Mouse (Mus musculus) MEL (cell line): ENCODE results near the gene Arhgap20. TPM values are rescaled to one million over a fixed set of nuclear protein-coding genes. Genes with fewer than 3 reads are reported as not detected.

Experiments
- DNase-seq: peaks from one replicate; pipeline ENCODE4 v3.0.0; 2011; ENCODE audit warnings: low read depth, low spot score
- H3K27ac ChIP-seq: 2 replicates; pipeline ENCODE4 v1.5.1; 2012; ENCODE audit warnings: low read depth, mild to moderate bottlenecking, control low read depth, low read length, moderate library complexity; ENCODE audit not compliant: control insufficient read depth
- H3K27me3 ChIP-seq, 2 experiments: fragments of 150-350 bp in 1 of 2; sonication (generic) in 1 of 2; 2 replicates each; pipeline ENCODE4 v1.6.1; 2012; ENCODE audit warnings: low read length in 2 of 2, mild to moderate bottlenecking in 2 of 2, improper control_type of control experiment in 1 of 2, moderate library complexity in 1 of 2; ENCODE audit not compliant: insufficient read depth in 2 of 2, control insufficient read depth in 1 of 2
- H3K36me3 ChIP-seq, 2 experiments: 2 replicates each; pipeline ENCODE4 v1.6.1; 2012 to 2014; ENCODE audit warnings: low read length in 2 of 2, improper control_type of control experiment in 1 of 2, inconsistent platforms in 1 of 2, mild to moderate bottlenecking in 1 of 2; ENCODE audit not compliant: insufficient read depth in 2 of 2, control insufficient read depth in 1 of 2
- H3K4me1 ChIP-seq, 2 experiments: fragments of 150-350 bp in 1 of 2; sonication (generic) in 1 of 2; 2 replicates each; pipeline ENCODE4 v1.6.1; 2012; ENCODE audit warnings: low read length in 2 of 2, improper control_type of control experiment in 1 of 2, mild to moderate bottlenecking in 1 of 2; ENCODE audit not compliant: insufficient read depth in 2 of 2, control insufficient read depth in 1 of 2
- H3K4me3 ChIP-seq, 2 experiments: fragments of 150-350 bp in 1 of 2; sonication (generic) in 1 of 2; 2 replicates each; pipeline ENCODE4 v1.5.1; 2012; ENCODE audit warnings: low read depth in 2 of 2, low read length in 2 of 2, mild to moderate bottlenecking in 2 of 2, moderate library complexity in 2 of 2, control low read depth in 1 of 2, improper control_type of control experiment in 1 of 2; ENCODE audit not compliant: control insufficient read depth in 1 of 2, insufficient read depth in 1 of 2
- H3K79me2 ChIP-seq: 2 replicates; pipeline ENCODE4 v1.6.1; 2012; ENCODE audit warnings: mild to moderate bottlenecking, low read length, moderate library complexity; ENCODE audit not compliant: control insufficient read depth, poor library complexity, insufficient read depth
- H3K9ac ChIP-seq: 2 replicates; pipeline ENCODE4 v1.6.1; 2012; ENCODE audit warnings: low read depth, mild to moderate bottlenecking, control low read depth, low read length, moderate library complexity; ENCODE audit not compliant: control insufficient read depth, poor library complexity, severe bottlenecking
- H3K9me3 ChIP-seq: fragments of 150-350 bp; sonication (generic); replicated peaks from 2 replicates; pipeline ENCODE4 v1.6.1; 2012; ENCODE audit warnings: mild to moderate bottlenecking, low read length, improper control_type of control experiment, moderate library complexity; ENCODE audit not compliant: insufficient read depth
- CHD2 ChIP-seq: IDR thresholded peaks from 2 replicates; pipeline ENCODE4 v1.6.1; 2011; ENCODE audit warnings: low read length, improper control_type of control experiment
- CTCF ChIP-seq, 3 experiments: IDR thresholded peaks in 2 of 3; conservative IDR thresholded peaks in 1 of 3; 2 replicates each; pipeline ENCODE4 v1.5.1; 2011 to 2012; ENCODE audit warnings: low read length in 3 of 3, low read depth in 2 of 3, mild to moderate bottlenecking in 2 of 3, improper control_type of control experiment in 1 of 3, inconsistent platforms in 1 of 3, mixed read lengths in 1 of 3, moderate library complexity in 1 of 3; ENCODE audit not compliant: control insufficient read depth in 1 of 3, insufficient read depth in 1 of 3, poor library complexity in 1 of 3, severe bottlenecking in 1 of 3
- E2F4 ChIP-seq: IDR thresholded peaks from 2 replicates; pipeline ENCODE4 v1.6.1; 2011; ENCODE audit warnings: low read depth, low read length, improper control_type of control experiment, borderline replicate concordance
- ELF1 ChIP-seq: IDR thresholded peaks from 2 replicates; pipeline ENCODE4 v1.6.1; 2014; ENCODE audit warnings: low read depth, mild to moderate bottlenecking, inconsistent platforms, low read length, improper control_type of control experiment, moderate library complexity
- EP300 ChIP-seq, 2 experiments: IDR thresholded peaks; 2 replicates each; pipeline ENCODE4 v1.6.1; 2011; ENCODE audit warnings: improper control_type of control experiment in 2 of 2, low read length in 2 of 2, low read depth in 1 of 2, mild to moderate bottlenecking in 1 of 2
- GATA1 ChIP-seq: IDR thresholded peaks from 2 replicates; pipeline ENCODE4 v1.6.1; 2011; ENCODE audit warnings: low read depth, low read length, improper control_type of control experiment
- JUND ChIP-seq: IDR thresholded peaks from 2 replicates; pipeline ENCODE4 v1.6.1; 2011; ENCODE audit warnings: low read depth, mild to moderate bottlenecking, improper control_type of control experiment, low read length
- MEF2A ChIP-seq: IDR thresholded peaks from 2 replicates; pipeline ENCODE4 v1.6.1; 2014; ENCODE audit warnings: low read depth, mild to moderate bottlenecking, inconsistent platforms, low read length, improper control_type of control experiment; ENCODE audit not compliant: poor library complexity, insufficient replicate concordance, severe bottlenecking; ENCODE audit errors: extremely low read depth
- NELFE ChIP-seq: IDR thresholded peaks from 2 replicates; pipeline ENCODE4 v1.6.1; 2011; ENCODE audit warnings: low read depth, low read length, improper control_type of control experiment
- RAD21 ChIP-seq: IDR thresholded peaks from 2 replicates; pipeline ENCODE4 v1.6.1; 2011; ENCODE audit warnings: mild to moderate bottlenecking, low read depth, low read length, improper control_type of control experiment
- TAL1 ChIP-seq: IDR thresholded peaks from 2 replicates; pipeline ENCODE4 v1.6.1; 2012; ENCODE audit warnings: mild to moderate bottlenecking, inconsistent platforms, low read length, moderate library complexity, mixed read lengths
- TCF12 ChIP-seq: IDR thresholded peaks from 2 replicates; pipeline ENCODE4 v1.6.1; 2014; ENCODE audit warnings: low read depth, mild to moderate bottlenecking, inconsistent platforms, low read length, improper control_type of control experiment, moderate library complexity
- USF2 ChIP-seq, 2 experiments: IDR thresholded peaks; 2 replicates each; pipeline ENCODE4 v1.6.1; 2011 to 2012; ENCODE audit warnings: improper control_type of control experiment in 2 of 2, low read length in 2 of 2, borderline replicate concordance in 1 of 2, inconsistent platforms in 1 of 2, low read depth in 1 of 2, mild to moderate bottlenecking in 1 of 2; ENCODE audit not compliant: insufficient read depth in 1 of 2
- ZC3H11A ChIP-seq: IDR thresholded peaks from 2 replicates; pipeline ENCODE4 v1.6.1; 2012; ENCODE audit warnings: low read depth, mild to moderate bottlenecking, inconsistent platforms, low read length, improper control_type of control experiment
- ZNF384 ChIP-seq: IDR thresholded peaks from 2 replicates; pipeline ENCODE4 v1.6.1; 2012; ENCODE audit warnings: low read depth, mild to moderate bottlenecking, inconsistent platforms, low read length, improper control_type of control experiment
- polyA plus RNA-seq, 2 experiments: library from polyadenylated mRNA; stranded (reverse) in 1 of 2; unstranded in 1 of 2; fragments of >175 nt in 1 of 2; fragments of >200 nt in 1 of 2; gene quantifications; 2 replicates each; pipeline versions ENCODE4 v1.2.1 to v1.2.4; 2012; ENCODE audit warnings: low replicate concordance in 2 of 2, low read depth in 1 of 2; ENCODE audit not compliant: insufficient read length in 2 of 2, insufficient read depth in 1 of 2, missing spikeins in 1 of 2
- total RNA-seq: library from RNA; depleted of rRNA; stranded (reverse); fragments of 300-350 nt; gene quantifications from 2 replicates; pipeline ENCODE4 v1.2.3, GENCODE M21; 2012

Gene Arhgap20
- total and polyA plus RNA-seq, 3 experiments: not detected

DNA sequence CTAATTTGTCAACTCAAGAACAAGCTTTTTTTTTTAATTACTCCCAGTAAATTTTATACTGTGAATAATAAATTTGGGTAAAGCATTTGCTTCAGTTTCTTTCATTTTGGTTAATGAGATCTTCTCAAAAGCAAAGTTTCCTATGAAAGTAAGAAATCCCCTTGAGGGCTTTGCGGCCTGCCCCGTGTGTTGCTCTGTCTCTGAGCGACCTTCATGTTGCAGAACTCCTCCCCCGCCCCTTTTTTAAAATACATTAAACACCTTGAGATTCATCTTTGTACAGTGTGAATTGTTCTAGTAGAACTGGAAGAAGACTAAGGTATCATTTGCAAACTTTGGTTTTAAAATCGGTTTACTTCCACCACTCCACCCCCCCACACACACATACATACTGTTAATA lies 88.6 kb downstream of the Arhgap20 start:
- Histone ChIP-seq H3K36me3 (no peaks in the 10 kb centered on the region), H3K9ac (no peak overlapping the region), H3K79me2 (no peaks in the 10 kb centered on the region), H3K27me3 (no peaks in the 10 kb centered on the region), H3K4me3 (no peak overlapping the region), H3K9me3 (no peaks in the 10 kb centered on the region), H3K27ac (no peak overlapping the region), H3K4me1 (no peaks in the 10 kb centered on the region)
- TF ChIP-seq ZNF384 (no peak), TCF12 (no peak), JUND (no peak), TAL1 (no peak), USF2 (IDR thresholded peaks at IDR 0.05; ENCODE audit: borderline replicate concordance in 1 of 2, insufficient read depth in 1 of 2, low read depth in 1 of 2, low read length in 2 of 2) (no peak), E2F4 (no peak), NELFE (no peak), MEF2A (no peak)
- DNase-seq: no peak

DNA sequence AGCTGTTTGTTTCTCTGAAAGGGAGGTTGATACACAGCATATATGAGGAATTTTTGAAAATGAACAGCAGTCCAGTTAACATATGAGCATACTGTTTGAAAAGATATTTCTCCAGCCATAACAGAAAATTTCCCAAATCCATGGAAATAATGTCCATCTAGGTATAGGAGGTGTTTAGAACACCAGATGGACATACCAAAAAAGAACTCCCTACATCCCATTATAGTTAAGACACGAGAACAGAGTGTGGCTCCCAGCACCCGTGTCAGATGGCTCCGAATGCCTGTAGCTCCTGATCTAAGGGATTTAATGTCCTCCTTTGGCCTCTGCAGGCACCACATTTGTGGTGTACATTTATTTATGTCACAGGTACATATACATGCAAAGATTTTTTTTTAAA lies 99.1 kb downstream of the Arhgap20 start:
- no peak for TF ChIP-seq EP300 (IDR thresholded peaks at IDR 0.05; ENCODE audit: low read depth in 1 of 2, low read length in 2 of 2)
- no peak for TF ChIP-seq ZC3H11A
- H3K4me1 ChIP-seq: no peaks in the 10 kb centered on the region
- no peaks in the 10 kb centered on the region; a peak in 1 of 4 replicates for H3K27me3 ChIP-seq
- H3K9ac ChIP-seq: no peak overlapping the region
- no peak for DNase-seq
- H3K36me3 ChIP-seq: no peaks in the 10 kb centered on the region
- H3K9me3 ChIP-seq: no peaks in the 10 kb centered on the region
- H3K27ac ChIP-seq: no peak overlapping the region
- H3K4me3 ChIP-seq: no peak overlapping the region
- no peaks in the 10 kb centered on the region for H3K79me2 ChIP-seq

DNA sequence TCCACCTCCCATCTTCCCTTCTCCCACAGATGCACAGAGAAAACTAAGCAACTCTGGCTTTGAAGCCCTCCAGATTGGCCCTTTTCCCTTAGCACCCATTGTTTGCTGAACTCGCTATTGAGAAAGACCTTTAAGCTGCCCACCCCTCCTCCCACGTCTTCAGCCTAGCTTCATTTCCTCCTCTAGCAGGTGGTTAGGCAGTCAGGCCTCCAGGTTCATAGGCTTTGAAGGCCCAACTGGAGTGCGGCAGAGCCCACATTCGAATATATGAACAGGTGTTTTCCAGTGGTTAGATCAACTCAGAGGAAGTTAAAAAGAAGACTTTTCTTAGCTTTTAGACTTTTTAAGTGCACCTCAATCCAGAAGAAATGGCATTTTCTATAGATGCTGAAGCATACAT lies 101.5 kb downstream of the Arhgap20 start:
- Histone ChIP-seq H3K4me3 (no peak overlapping the region), H3K79me2 (no peaks in the 10 kb centered on the region), H3K9ac (no peak overlapping the region), H3K27ac (no peak overlapping the region), H3K36me3 (no peaks in the 10 kb centered on the region), H3K9me3 (no peaks in the 10 kb centered on the region), H3K27me3 (no peaks in the 10 kb centered on the region), H3K4me1 (no peaks in the 10 kb centered on the region)
- TF ChIP-seq CTCF (IDR thresholded peaks at IDR 0.05 in 2 of 3, conservative IDR thresholded peaks at IDR 0.05 in 1 of 3; ENCODE audit: control insufficient read depth in 1 of 3, insufficient read depth in 1 of 3, low read depth in 2 of 3, low read length in 3 of 3, poor library complexity in 1 of 3, severe bottlenecking in 1 of 3): no peak
- TF ChIP-seq NELFE: no peak
- TF ChIP-seq ELF1: no peak
- TF ChIP-seq RAD21: no peak
- no peak for TF ChIP-seq CHD2
- TF ChIP-seq GATA1: no peak
- DNase-seq: no peak
